Mouse (Mus musculus): ENCODE measurements around the gene Pfkfb2. TPM values are rescaled to one million over a fixed set of nuclear protein-coding genes. Genes with fewer than 3 reads are reported as not detected.
"Not testable (repeated sequence)": the region's sequence is repeated elsewhere in the genome, so short reads cannot be mapped to it uniquely, and the experiment has no call there.

Gene Pfkfb2
- polyA plus RNA-seq, 1 experiment from 2014 or later, result 10.1 TPM

GRCm38 (mm10) chr1:130683905-130684304, 45.1 kb downstream of the Pfkfb2 start:
- WGBS, result 56% methylated on average over 1 of the region's 1 CpGs
- ATAC-seq (ENCODE audit: low FRiP score) (no peak), DNase-seq (ENCODE audit: low spot score) (no peak)
- H3K9me3 ChIP-seq (ENCODE audit: control insufficient read depth, low read length), result no peaks in the 10 kb centered on the region
- H3K4me2 ChIP-seq (replicated peaks; ENCODE audit: low read depth, low read length), result no peak overlapping the region
- H3K4me3 ChIP-seq (ENCODE audit: low read depth, low read length), result no peak overlapping the region
- H3K4me1 ChIP-seq (replicated peaks; ENCODE audit: control insufficient read depth, insufficient read depth, low read length), result no peaks in the 10 kb centered on the region
- H3K36me3 ChIP-seq (ENCODE audit: control insufficient read depth, insufficient read depth, low read length), result no peaks in the 10 kb centered on the region
- H3K9ac ChIP-seq (ENCODE audit: low read depth, low read length), result no peak overlapping the region
- H3K27ac ChIP-seq (ENCODE audit: low read depth, low read length), result no peak overlapping the region
- no peaks in the 10 kb centered on the region for H3K27me3 ChIP-seq (ENCODE audit: control insufficient read depth, insufficient read depth, low read length)

GRCm38 (mm10) chr1:130681656-130682413, 47.2 kb downstream of the Pfkfb2 start:
- WGBS, result 77% methylated on average over 6 of the region's 6 CpGs
- H3K9ac ChIP-seq (ENCODE audit: low read depth, low read length), result no peak overlapping the region
- H3K9me3 ChIP-seq (ENCODE audit: control insufficient read depth, low read length), result no peaks in the 10 kb centered on the region
- H3K4me1 ChIP-seq (replicated peaks; ENCODE audit: control insufficient read depth, insufficient read depth, low read length), result no peaks in the 10 kb centered on the region
- H3K4me3 ChIP-seq (ENCODE audit: low read depth, low read length), result no peak overlapping the region
- DNase-seq (ENCODE audit: low spot score) (no peak), ATAC-seq (ENCODE audit: low FRiP score) (no peak)
- no peaks in the 10 kb centered on the region for H3K36me3 ChIP-seq (ENCODE audit: control insufficient read depth, insufficient read depth, low read length)
- H3K27me3 ChIP-seq (ENCODE audit: control insufficient read depth, insufficient read depth, low read length), result no peaks in the 10 kb centered on the region
- H3K4me2 ChIP-seq (replicated peaks; ENCODE audit: low read depth, low read length), result no peak overlapping the region
- H3K27ac ChIP-seq (ENCODE audit: low read depth, low read length), result no peak overlapping the region

- ATAC-seq (ENCODE audit: low FRiP score), result no peak
- DNase-seq (ENCODE audit: low spot score), result no peak
- no peaks in the 10 kb centered on the region for H3K27me3 ChIP-seq (ENCODE audit: control insufficient read depth, insufficient read depth, low read length)
- 78% methylated on average over 2 of the region's 2 CpGs for WGBS
- no peak overlapping the region for H3K9ac ChIP-seq (ENCODE audit: low read depth, low read length)
- H3K4me2 ChIP-seq (replicated peaks; ENCODE audit: low read depth, low read length), result no peak overlapping the region
- H3K27ac ChIP-seq (ENCODE audit: low read depth, low read length), result no peak overlapping the region
- no peaks in the 10 kb centered on the region for H3K36me3 ChIP-seq (ENCODE audit: control insufficient read depth, insufficient read depth, low read length)
- H3K4me1 ChIP-seq (replicated peaks; ENCODE audit: control insufficient read depth, insufficient read depth, low read length), result no peaks in the 10 kb centered on the region
- H3K9me3 ChIP-seq (ENCODE audit: control insufficient read depth, low read length), result no peaks in the 10 kb centered on the region
- no peak overlapping the region for H3K4me3 ChIP-seq (ENCODE audit: low read depth, low read length)
These were observed 48.0 kb downstream of the Pfkfb2 start for GRCm38 (mm10) chr1:130681075-130681474.

- DNase-seq (ENCODE audit: low spot score) (no peak), ATAC-seq (ENCODE audit: low FRiP score) (no peak)
- no peak overlapping the region for H3K9ac ChIP-seq (ENCODE audit: low read depth, low read length)
- no peak overlapping the region for H3K4me2 ChIP-seq (replicated peaks; ENCODE audit: low read depth, low read length)
- no peaks in the 10 kb centered on the region for H3K36me3 ChIP-seq (ENCODE audit: control insufficient read depth, insufficient read depth, low read length)
- H3K4me1 ChIP-seq (replicated peaks; ENCODE audit: control insufficient read depth, insufficient read depth, low read length), result no peaks in the 10 kb centered on the region
- no peaks in the 10 kb centered on the region for H3K27me3 ChIP-seq (ENCODE audit: control insufficient read depth, insufficient read depth, low read length)
- no peak overlapping the region for H3K27ac ChIP-seq (ENCODE audit: low read depth, low read length)
- 84% methylated on average over 2 of the region's 2 CpGs for whole genome bisulfite sequencing
- H3K9me3 ChIP-seq (ENCODE audit: control insufficient read depth, low read length), result no peaks in the 10 kb centered on the region
- no peak overlapping the region for H3K4me3 ChIP-seq (ENCODE audit: low read depth, low read length)
These were observed 50.5 kb downstream of the Pfkfb2 start for GRCm38 (mm10) chr1:130678551-130678950.

GRCm38 (mm10) chr1:130663576-130663975, 65.5 kb downstream of the Pfkfb2 start:
- not testable (repeated sequence) for H3K9ac ChIP-seq (ENCODE audit: low read depth, low read length); H3K36me3 ChIP-seq (ENCODE audit: control insufficient read depth, insufficient read depth, low read length); ATAC-seq (ENCODE audit: low FRiP score); H3K4me3 ChIP-seq (ENCODE audit: low read depth, low read length); H3K27ac ChIP-seq (ENCODE audit: low read depth, low read length); H3K27me3 ChIP-seq (ENCODE audit: control insufficient read depth, insufficient read depth, low read length); H3K9me3 ChIP-seq (ENCODE audit: control insufficient read depth, low read length); DNase-seq (ENCODE audit: low spot score); H3K4me1 ChIP-seq (replicated peaks; ENCODE audit: control insufficient read depth, insufficient read depth, low read length); H3K4me2 ChIP-seq (replicated peaks; ENCODE audit: low read depth, low read length)
- WGBS, result 89% methylated on average over 5 of the region's 5 CpGs

- WGBS, result 77% methylated on average over 3 of the region's 3 CpGs
- H3K4me1 ChIP-seq (replicated peaks; ENCODE audit: control insufficient read depth, insufficient read depth, low read length), result no peaks in the 10 kb centered on the region
- no peaks in the 10 kb centered on the region for H3K27me3 ChIP-seq (ENCODE audit: control insufficient read depth, insufficient read depth, low read length)
- no peaks in the 10 kb centered on the region for H3K9me3 ChIP-seq (ENCODE audit: control insufficient read depth, low read length)
- H3K4me3 ChIP-seq (ENCODE audit: low read depth, low read length), result no peak within 1 kb of the TSS
- no peak within 1 kb of the TSS for H3K9ac ChIP-seq (ENCODE audit: low read depth, low read length)
- ATAC-seq (ENCODE audit: low FRiP score) (no peak), DNase-seq (ENCODE audit: low spot score) (no peak)
- no peak within 1 kb of the TSS for H3K27ac ChIP-seq (ENCODE audit: low read depth, low read length)
- no peak within 1 kb of the TSS for H3K4me2 ChIP-seq (replicated peaks; ENCODE audit: low read depth, low read length)
- H3K36me3 ChIP-seq (ENCODE audit: control insufficient read depth, insufficient read depth, low read length), result no peaks in the 10 kb centered on the region
These were observed 67.6 kb downstream of the Pfkfb2 start, which contains the start of gene C4bp for GRCm38 (mm10) chr1:130661454-130661853. Gene C4bp, minus strand, starts transcription at chr1:130661632.

GRCm38 (mm10) chr1:130659641-130660040, 69.4 kb downstream of the Pfkfb2 start:
- H3K27ac ChIP-seq (ENCODE audit: low read depth, low read length); DNase-seq (ENCODE audit: low spot score); H3K4me2 ChIP-seq (replicated peaks; ENCODE audit: low read depth, low read length); ATAC-seq (ENCODE audit: low FRiP score); H3K9ac ChIP-seq (ENCODE audit: low read depth, low read length); H3K4me3 ChIP-seq (ENCODE audit: low read depth, low read length); H3K4me1 ChIP-seq (replicated peaks; ENCODE audit: control insufficient read depth, insufficient read depth, low read length); H3K9me3 ChIP-seq (ENCODE audit: control insufficient read depth, low read length); H3K36me3 ChIP-seq (ENCODE audit: control insufficient read depth, insufficient read depth, low read length); H3K27me3 ChIP-seq (ENCODE audit: control insufficient read depth, insufficient read depth, low read length): not testable (repeated sequence)
- WGBS, result 54% methylated on average over 5 of the region's 5 CpGs

GRCm38 (mm10) chr1:130644103-130644502, 85.0 kb downstream of the Pfkfb2 start:
- Histone ChIP-seq H3K9me3 (ENCODE audit: control insufficient read depth, low read length) (no peaks in the 10 kb centered on the region), H3K27ac (ENCODE audit: low read depth, low read length) (no peak overlapping the region), H3K9ac (ENCODE audit: low read depth, low read length) (no peak overlapping the region), H3K4me1 (replicated peaks; ENCODE audit: control insufficient read depth, insufficient read depth, low read length) (no peaks in the 10 kb centered on the region), H3K4me2 (replicated peaks; ENCODE audit: low read depth, low read length) (no peak overlapping the region), H3K36me3 (ENCODE audit: control insufficient read depth, insufficient read depth, low read length) (no peaks in the 10 kb centered on the region), H3K4me3 (ENCODE audit: low read depth, low read length) (no peak overlapping the region), H3K27me3 (ENCODE audit: control insufficient read depth, insufficient read depth, low read length) (no peaks in the 10 kb centered on the region)
- 63% methylated on average over 4 of the region's 4 CpGs for WGBS
- ATAC-seq (ENCODE audit: low FRiP score) (no peak), DNase-seq (ENCODE audit: low spot score) (no peak)

- Histone ChIP-seq H3K27me3 (ENCODE audit: control insufficient read depth, insufficient read depth, low read length) (no peaks in the 10 kb centered on the region), H3K9me3 (ENCODE audit: control insufficient read depth, low read length) (no peaks in the 10 kb centered on the region), H3K4me1 (replicated peaks; ENCODE audit: control insufficient read depth, insufficient read depth, low read length) (no peaks in the 10 kb centered on the region), H3K4me2 (replicated peaks; ENCODE audit: low read depth, low read length) (no peak overlapping the region), H3K9ac (ENCODE audit: low read depth, low read length) (no peak overlapping the region), H3K36me3 (ENCODE audit: control insufficient read depth, insufficient read depth, low read length) (no peaks in the 10 kb centered on the region), H3K4me3 (ENCODE audit: low read depth, low read length) (no peak overlapping the region), H3K27ac (ENCODE audit: low read depth, low read length) (no peak overlapping the region)
- ATAC-seq (ENCODE audit: low FRiP score) (no peak), DNase-seq (ENCODE audit: low spot score) (no peak)
These were observed 88.1 kb downstream of the Pfkfb2 start for GRCm38 (mm10) chr1:130640967-130641366.
